Mouse (Mus musculus) heart, adult 2 months (tissue): ENCODE data around the gene Neb. TPM values are rescaled to one million over a fixed set of nuclear protein-coding genes. Genes with fewer than 3 reads are reported as not detected.

Experiments
- DNase-seq, 2 experiments: peaks; one replicate each; pipeline ENCODE4 v3.0.0; 2021
- H3K27ac ChIP-seq: fragments of 200-600 bp; 2 replicates; pipeline ENCODE4 v1.8.1; 2022
- H3K27me3 ChIP-seq: fragments of 200-500 bp; 2 replicates; pipeline ENCODE4 v1.6.1; 2012; ENCODE audit warnings: mild to moderate bottlenecking, low read length, inconsistent platforms, mixed read lengths; ENCODE audit not compliant: control insufficient read depth, insufficient read depth
- H3K36me3 ChIP-seq: fragments of 200-500 bp; 2 replicates; pipeline ENCODE4 v1.6.1; 2012; ENCODE audit warnings: low read length, inconsistent platforms; ENCODE audit not compliant: control insufficient read depth, insufficient read depth
- H3K4me1 ChIP-seq: fragments of 200-500 bp; 2 replicates; pipeline ENCODE4 v1.6.1; 2011; ENCODE audit warnings: low read length; ENCODE audit not compliant: control insufficient read depth, insufficient read depth
- H3K4me3 ChIP-seq: fragments of 200-600 bp; 2 replicates; pipeline ENCODE4 v1.8.1; 2022
- H3K79me2 ChIP-seq: fragments of 200-500 bp; replicated peaks from 2 replicates; pipeline ENCODE4 v1.6.1; 2012; ENCODE audit warnings: mild to moderate bottlenecking, inconsistent platforms, low read length, moderate library complexity, mixed read lengths; ENCODE audit not compliant: control insufficient read depth, insufficient read depth
- H3K9ac ChIP-seq: fragments of 200-500 bp; 2 replicates; pipeline ENCODE4 v1.6.1; 2012; ENCODE audit warnings: low read depth, mild to moderate bottlenecking, control low read depth, inconsistent platforms, low read length, mixed read lengths
- CTCF ChIP-seq: fragments of 200-600 bp; IDR thresholded peaks from 2 replicates; pipeline ENCODE4 v1.8.1; 2022; ENCODE audit warnings: antibody characterized with exemption, mild to moderate bottlenecking, moderate library complexity
- EP300 ChIP-seq: fragments of 200-500 bp; IDR thresholded peaks from 2 replicates; pipeline ENCODE4 v1.6.1; 2011; ENCODE audit warnings: low read depth, low read length, control low read depth; ENCODE audit not compliant: insufficient read depth
- POLR2A ChIP-seq: fragments of 200-500 bp; IDR thresholded peaks from 2 replicates; pipeline ENCODE4 v1.6.1; 2011; ENCODE audit warnings: mild to moderate bottlenecking, low read depth, low read length, control low read depth; ENCODE audit not compliant: insufficient read depth
- WGBS: fragments of 180-500 bp; shearing (Covaris S2); methylation state at CpG from one replicate; pipeline ENCODE4 v1.1.7; 2018; 5-methylcytosine and 5-hydroxymethylcytosine counted together
- intact Hi-C: fragments of 180-260 bp; cut with DNase I; formaldehyde crosslinking; loops from one replicate; pipeline ENCODE4 v1.15.1; 2025
- long read RNA-seq: library from polyadenylated mRNA; stranded (forward); transcript quantifications from one replicate; pipeline ENCODE4 v2.0.0, GENCODE M21; 2021
- polyA plus RNA-seq: library from polyadenylated mRNA; depleted of rRNA; stranded (reverse); fragments of >200 nt; gene quantifications from 2 replicates; pipeline ENCODE4 v1.2.3, GENCODE M21; 2012; rRNA removed
- total RNA-seq, 2 experiments: library from RNA; stranded (reverse); gene quantifications; 2 replicates each; pipeline ENCODE4 v1.2.3; 2021

The Neb gene
- total RNA-seq = 10 to 100 TPM in 1 of 2 experiments, 1 to 10 TPM in 1; 7.6 to 10.2 TPM
- 1.0 and 3.2 TPM in 2 replicates for polyA plus RNA-seq
- long read RNA-seq, partial matches to known transcripts = 1 of 1 reads
- long read RNA-seq, other reads (novel, unspliced or antisense) = 0 of 1 reads

- no peak within 1 kb of the TSS for H3K4me3 ChIP-seq
These were observed at the start of gene Neb for GRCm38 (mm10) chr2:52378448-52378804. TSS of gene Neb (minus strand) at chr2:52378474.

DNA sequence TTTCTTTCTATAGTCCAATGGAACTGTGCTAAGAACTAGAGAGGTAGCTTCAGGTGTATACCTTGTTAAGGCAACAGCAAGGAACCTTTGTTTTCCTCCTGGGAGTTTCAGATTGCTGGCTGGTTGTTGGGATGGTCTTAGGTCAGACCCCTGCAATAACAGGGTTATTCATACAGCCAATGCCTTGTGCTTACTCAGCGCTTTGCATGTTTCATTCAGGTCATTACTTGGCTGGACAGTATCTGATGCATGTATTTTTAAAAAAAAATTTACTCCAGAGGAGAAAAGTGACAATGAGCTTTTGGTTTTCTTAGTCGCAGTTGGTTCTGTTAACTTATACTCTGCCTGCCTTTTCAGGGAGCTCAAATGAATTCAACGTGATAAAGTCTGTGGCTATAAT is 49.1 kb upstream of the Neb start:
- TF ChIP-seq POLR2A = no peak
- TF ChIP-seq CTCF = no peak
- TF ChIP-seq EP300 = no peak
- intact Hi-C loops = loop anchor here (5.0 to 10.0 kb wide), 3 partner anchors 315 to 767 kb away; partner anchors contain the start of genes Arl6ip6, Prpf40a, Rif1 and Stam2
- no peak overlapping the region for H3K27ac ChIP-seq
- DNase-seq = no peak
- H3K79me2 ChIP-seq = peaks cover 2% of the 10 kb centered on the region; the same call in 1 of the 2 replicates
- no peak overlapping the region for H3K9ac ChIP-seq
- H3K4me1 ChIP-seq = peaks cover 4% of the 10 kb centered on the region
- 77% methylated on average over 3 of the region's 3 CpGs for WGBS
- peaks cover 9% of the 10 kb centered on the region; the same call in 1 of the 2 replicates for H3K36me3 ChIP-seq
- no peak overlapping the region for H3K4me3 ChIP-seq
- no peaks in the 10 kb centered on the region for H3K27me3 ChIP-seq

More at GRCm38 (mm10) chr2:52378448-52378804, at the start of gene Neb:
- H3K79me2 ChIP-seq = no peaks in the 10 kb centered on the region
- H3K27me3 ChIP-seq = no peaks in the 10 kb centered on the region
- TF ChIP-seq EP300 (no peak), POLR2A (0 out of 2 replicates have a peak, but pooled peaks have one; percentile 37)
- DNase-seq = peak; percentile 27 to 33
- intact Hi-C loops = loop anchor here (5.0 kb wide), 1 partner anchor 46 kb away; no protein-coding TSS in a partner anchor
- whole genome bisulfite sequencing = 48% methylated on average over 7 of the region's 7 CpGs
- H3K4me1 ChIP-seq = no peaks in the 10 kb centered on the region
- no peaks in the 10 kb centered on the region for H3K36me3 ChIP-seq
- no peak within 1 kb of the TSS for H3K9ac ChIP-seq
- H3K27ac ChIP-seq = no peak within 1 kb of the TSS

- Histone ChIP-seq H3K4me1 (peaks cover 12% of the 10 kb centered on the region), H3K79me2 (peaks cover 5% of the 10 kb centered on the region), H3K36me3 (peaks cover 15% of the 10 kb centered on the region; the same call in 1 of the 2 replicates), H3K4me3 (no peak overlapping the region), H3K27ac (no peak overlapping the region), H3K9ac (no peak overlapping the region), H3K27me3 (no peaks in the 10 kb centered on the region)
- DNase-seq = no peak
- 90% methylated on average over 3 of the region's 3 CpGs for WGBS
- TF ChIP-seq POLR2A = no peak
- TF ChIP-seq EP300 = no peak
- no peak for TF ChIP-seq CTCF
- intact Hi-C loops = loop anchor here (5.0 to 10.0 kb wide), 3 partner anchors 316 to 769 kb away; partner anchors contain the start of genes Arl6ip6, Prpf40a, Rif1 and Stam2
These were observed 47.8 kb upstream of the Neb start for GRCm38 (mm10) chr2:52426041-52426440.

DNA sequence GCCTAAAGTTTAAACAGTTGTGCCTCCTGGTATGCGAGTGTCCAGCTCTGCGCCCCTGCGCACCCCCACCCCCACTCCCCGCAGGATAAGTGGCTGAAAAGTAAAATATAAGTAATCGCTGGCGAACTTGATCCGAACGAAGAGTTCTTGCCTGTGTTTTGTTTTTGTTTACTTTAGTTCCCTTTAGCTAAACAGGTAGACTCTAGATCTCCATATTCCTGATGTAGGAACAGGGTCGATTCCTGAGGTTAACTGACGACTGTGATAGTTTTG is 47.2 kb upstream of the Neb start:
- peak overlapping the region; percentile 81 for H3K27ac ChIP-seq
- H3K27me3 ChIP-seq = no peaks in the 10 kb centered on the region
- H3K4me3 ChIP-seq = peak overlapping the region; percentile 74
- 17% methylated on average over 10 of the region's 10 CpGs for WGBS
- intact Hi-C loops = loop anchor here (5.0 to 10.0 kb wide), 3 partner anchors 317 to 769 kb away; partner anchors contain the start of genes Arl6ip6, Prpf40a, Rif1 and Stam2
- peaks cover 6% of the 10 kb centered on the region for H3K79me2 ChIP-seq
- H3K4me1 ChIP-seq = peaks cover 15% of the 10 kb centered on the region
- peak overlapping the region; percentile 88 for H3K9ac ChIP-seq
- no peak for DNase-seq
- H3K36me3 ChIP-seq = peaks cover 18% of the 10 kb centered on the region
- TF ChIP-seq CTCF = no peak
- TF ChIP-seq EP300 = no peak
- no peak for TF ChIP-seq POLR2A

DNA sequence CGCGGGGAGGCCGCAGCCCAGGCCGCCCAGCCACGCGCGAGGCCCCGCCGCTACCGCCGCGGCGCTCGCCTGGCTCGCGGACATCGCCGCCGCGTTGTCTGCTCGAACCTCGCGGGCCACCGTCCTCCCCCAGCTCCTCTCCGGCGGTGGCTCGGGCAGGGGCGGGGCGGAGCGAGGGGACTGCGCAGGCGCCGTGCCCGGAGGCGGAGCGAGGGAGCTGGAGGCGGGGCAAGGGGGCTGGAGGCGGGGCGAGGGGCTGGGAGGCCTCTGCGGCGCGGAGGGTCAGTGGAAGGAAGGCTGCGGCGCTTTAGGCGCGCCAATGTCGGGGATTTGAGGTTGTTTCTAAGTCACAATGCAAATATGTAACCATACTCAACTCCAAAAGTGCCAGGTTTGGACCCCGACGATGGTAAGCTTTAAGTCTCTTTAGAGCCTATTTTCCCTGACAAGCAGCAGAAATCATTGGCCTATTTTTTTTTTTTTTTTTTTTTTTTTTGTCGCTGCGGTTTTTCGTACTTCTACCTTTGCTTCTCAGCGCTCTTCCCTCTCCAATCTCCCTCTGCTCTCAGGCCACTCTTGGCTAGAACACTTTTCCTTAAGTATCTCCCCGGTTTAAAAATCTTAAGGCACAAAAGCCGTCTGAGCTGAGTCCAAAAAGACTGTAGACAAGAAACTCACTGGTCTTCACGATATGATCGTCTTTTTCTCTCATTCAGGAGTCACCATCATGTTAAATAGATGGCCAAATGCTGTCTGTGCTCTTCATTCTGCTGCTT is 46.7 kb upstream of the Neb start, which contains the start of gene Arl5a:
Arl5a (minus strand) TSS at position 155 of the 776 bp plus-strand sequence.
- under 1% methylated on average over 46 of the region's 57 CpGs for WGBS
- TF ChIP-seq EP300 (0 out of 2 replicates have a peak, but pooled peaks have one; percentile 15), POLR2A (peak; percentile 96), CTCF (no peak)
- Histone ChIP-seq H3K27me3 (no peaks in the 10 kb centered on the region), H3K79me2 (peaks cover 6% of the 10 kb centered on the region), H3K9ac (peak within 1 kb of the TSS; percentile 88), H3K4me1 (peaks cover 17% of the 10 kb centered on the region), H3K36me3 (peaks cover 24% of the 10 kb centered on the region), H3K4me3 (peak within 1 kb of the TSS; percentile 97), H3K27ac (peak within 1 kb of the TSS; percentile 93)
- intact Hi-C loops = loop anchor here (5.0 to 10.0 kb wide), 5 partner anchors 147 to 770 kb away; partner anchors contain the start of genes Arl6ip6, Prpf40a, Rif1 and Stam2
- peak; percentile 96 to 99 for DNase-seq
